Mouse (Mus musculus): ENCODE results near the gene Gpr3. TPM values are rescaled to one million over a fixed set of nuclear protein-coding genes. Genes with fewer than 3 reads are reported as not detected.

The Gpr3 gene
- total and polyA plus RNA-seq, 2 experiments from 2014 or later, result 0.15 TPM; not detected in 1

- no peak for DNase-seq (ENCODE audit: low spot score)
- Histone ChIP-seq H3K4me1 (ENCODE audit: control insufficient read depth, insufficient read depth) (peaks cover 35% of the 10 kb centered on the region; the same call in 1 of the 2 replicates), H3K9ac (replicated peaks; ENCODE audit: low read depth, low read length) (0 out of 2 replicates have a peak overlapping the region, but pooled peaks have one; percentile 13)
Measured at GRCm38 (mm10) chr4:133198337-133199180, 13.8 kb downstream of the Gpr3 start.

GRCm38 (mm10) chr4:133197801-133198286, 14.5 kb downstream of the Gpr3 start:
- TF ChIP-seq EP300 (IDR thresholded peaks at IDR 0.05; ENCODE audit: low read depth) (no peak), CTCF (IDR thresholded peaks at IDR 0.05; ENCODE audit: low read depth) (no peak)
- H3K27me3 ChIP-seq (ENCODE audit: control insufficient read depth, insufficient read depth, low read length), result no peaks in the 10 kb centered on the region
- no peak overlapping the region for H3K4me3 ChIP-seq (ENCODE audit: low read depth, low read length)
- no peak overlapping the region for H3K4me2 ChIP-seq (ENCODE audit: low read depth, low read length)
- H3K27ac ChIP-seq (ENCODE audit: low read depth), result peak overlapping the region; percentile 62
- H3K9ac ChIP-seq (replicated peaks; ENCODE audit: low read depth, low read length), result no peak overlapping the region
- no peaks in the 10 kb centered on the region for H3K9me3 ChIP-seq (replicated peaks; ENCODE audit: control insufficient read depth, low read length)
- WGBS, result 47% methylated on average over 13 of the region's 13 CpGs
- peaks cover 41% of the 10 kb centered on the region for H3K36me3 ChIP-seq (replicated peaks; ENCODE audit: control insufficient read depth, insufficient read depth, low read length)
- ATAC-seq (ENCODE audit: insufficient read depth, low read depth) (no peak), DNase-seq (ENCODE audit: low spot score) (no peak)
- peaks cover 35% of the 10 kb centered on the region; the same call in 1 of the 2 replicates for H3K4me1 ChIP-seq (ENCODE audit: control insufficient read depth, insufficient read depth)

More at GRCm38 (mm10) chr4:133198337-133199180, 13.8 kb downstream of the Gpr3 start:
- WGBS, result 34% methylated on average over 19 of the region's 19 CpGs
- Histone ChIP-seq H3K9me3 (replicated peaks; ENCODE audit: control insufficient read depth, low read length) (no peaks in the 10 kb centered on the region), H3K27me3 (ENCODE audit: control insufficient read depth, insufficient read depth, low read length) (no peaks in the 10 kb centered on the region), H3K4me3 (ENCODE audit: low read depth, low read length) (no peak overlapping the region), H3K27ac (ENCODE audit: low read depth) (peak overlapping the region; percentile 62), H3K36me3 (replicated peaks; ENCODE audit: control insufficient read depth, insufficient read depth, low read length) (peaks cover 34% of the 10 kb centered on the region), H3K4me2 (ENCODE audit: low read depth, low read length) (no peak overlapping the region)
- TF ChIP-seq CTCF (IDR thresholded peaks at IDR 0.05; ENCODE audit: low read depth), result no peak
- no peak for TF ChIP-seq EP300 (IDR thresholded peaks at IDR 0.05; ENCODE audit: low read depth)
- ATAC-seq (ENCODE audit: insufficient read depth, low read depth), result peak; percentile 14

DNA sequence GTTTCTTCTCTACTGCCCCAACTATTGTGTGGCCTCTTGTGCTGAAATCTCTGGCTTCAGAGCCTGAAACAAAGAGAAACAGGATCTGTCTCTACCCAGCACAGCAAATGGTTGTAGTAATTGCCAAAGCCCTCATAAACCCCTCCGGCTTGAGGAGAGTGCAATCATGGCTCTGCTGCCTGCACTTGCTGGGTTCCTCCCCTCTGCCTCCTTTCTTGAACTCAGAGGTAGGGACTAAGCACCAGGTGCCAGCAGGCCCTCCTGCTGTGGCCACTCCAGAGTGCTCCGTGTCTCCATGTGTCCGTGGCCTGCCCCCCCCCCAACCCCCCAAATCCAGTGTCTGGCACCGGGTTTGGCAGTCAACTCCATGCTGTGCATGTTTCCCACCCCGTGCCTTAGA, 15.0 kb downstream of the Gpr3 start:
- no peaks in the 10 kb centered on the region for H3K27me3 ChIP-seq (ENCODE audit: control insufficient read depth, insufficient read depth, low read length)
- peaks cover 46% of the 10 kb centered on the region for H3K36me3 ChIP-seq (replicated peaks; ENCODE audit: control insufficient read depth, insufficient read depth, low read length)
- no peak overlapping the region for H3K9ac ChIP-seq (replicated peaks; ENCODE audit: low read depth, low read length)
- TF ChIP-seq CTCF (IDR thresholded peaks at IDR 0.05; ENCODE audit: low read depth), result no peak
- TF ChIP-seq EP300 (IDR thresholded peaks at IDR 0.05; ENCODE audit: low read depth), result no peak
- H3K4me2 ChIP-seq (ENCODE audit: low read depth, low read length), result no peak overlapping the region
- ATAC-seq (ENCODE audit: insufficient read depth, low read depth), result no peak
- peak overlapping the region; percentile 62 for H3K27ac ChIP-seq (ENCODE audit: low read depth)
- H3K4me3 ChIP-seq (ENCODE audit: low read depth, low read length), result no peak overlapping the region
- H3K9me3 ChIP-seq (replicated peaks; ENCODE audit: control insufficient read depth, low read length), result no peaks in the 10 kb centered on the region
- DNase-seq (ENCODE audit: low spot score), result no peak
- WGBS, result 34% methylated on average over 5 of the region's 5 CpGs
- peaks cover 35% of the 10 kb centered on the region; the same call in 1 of the 2 replicates for H3K4me1 ChIP-seq (ENCODE audit: control insufficient read depth, insufficient read depth)

DNA sequence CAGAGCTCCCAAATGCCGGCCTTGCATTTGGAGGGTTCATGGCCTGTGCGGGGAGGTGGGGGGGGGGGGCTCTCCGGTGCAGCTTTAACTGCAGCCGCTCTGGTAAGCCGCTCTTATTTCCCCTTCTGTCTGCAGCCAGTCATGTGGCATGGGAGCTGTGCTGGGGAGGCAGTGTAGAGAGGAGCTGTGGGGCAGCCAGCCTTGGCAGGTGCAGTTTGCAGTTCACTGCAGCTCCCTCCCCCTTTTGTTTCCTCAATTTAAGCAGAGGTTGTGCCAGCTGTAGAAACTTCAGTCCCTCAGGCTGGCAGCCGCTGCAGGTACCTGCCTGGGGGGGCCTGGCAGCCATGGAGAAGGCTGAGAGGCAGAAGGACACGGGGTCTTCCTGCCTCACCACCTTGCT, 15.5 kb downstream of the Gpr3 start:
- no peak overlapping the region for H3K9ac ChIP-seq (replicated peaks; ENCODE audit: low read depth, low read length)
- TF ChIP-seq EP300 (IDR thresholded peaks at IDR 0.05; ENCODE audit: low read depth) (no peak), CTCF (IDR thresholded peaks at IDR 0.05; ENCODE audit: low read depth) (no peak)
- ATAC-seq (ENCODE audit: insufficient read depth, low read depth), result no peak
- H3K4me1 ChIP-seq (ENCODE audit: control insufficient read depth, insufficient read depth), result peaks cover 35% of the 10 kb centered on the region; the same call in 1 of the 2 replicates
- H3K27me3 ChIP-seq (ENCODE audit: control insufficient read depth, insufficient read depth, low read length), result no peaks in the 10 kb centered on the region
- WGBS, result 33% methylated on average over 7 of the region's 7 CpGs
- no peaks in the 10 kb centered on the region for H3K9me3 ChIP-seq (replicated peaks; ENCODE audit: control insufficient read depth, low read length)
- no peak for DNase-seq (ENCODE audit: low spot score)
- H3K36me3 ChIP-seq (replicated peaks; ENCODE audit: control insufficient read depth, insufficient read depth, low read length), result peaks cover 51% of the 10 kb centered on the region
- no peak overlapping the region for H3K4me2 ChIP-seq (ENCODE audit: low read depth, low read length)
- no peak overlapping the region for H3K4me3 ChIP-seq (ENCODE audit: low read depth, low read length)
- no peak overlapping the region for H3K27ac ChIP-seq (ENCODE audit: low read depth)

GRCm38 (mm10) chr4:133196136-133196535, 16.2 kb downstream of the Gpr3 start:
- no peak for TF ChIP-seq EP300 (IDR thresholded peaks at IDR 0.05; ENCODE audit: low read depth)
- TF ChIP-seq CTCF (IDR thresholded peaks at IDR 0.05; ENCODE audit: low read depth), result no peak
- 64% methylated on average over 2 of the region's 2 CpGs for WGBS
- peaks cover 58% of the 10 kb centered on the region for H3K36me3 ChIP-seq (replicated peaks; ENCODE audit: control insufficient read depth, insufficient read depth, low read length)

More at GRCm38 (mm10) chr4:133196136-133196535, 16.2 kb downstream of the Gpr3 start:
- Histone ChIP-seq H3K27ac (ENCODE audit: low read depth) (no peak overlapping the region), H3K9ac (replicated peaks; ENCODE audit: low read depth, low read length) (no peak overlapping the region), H3K27me3 (ENCODE audit: control insufficient read depth, insufficient read depth, low read length) (no peaks in the 10 kb centered on the region), H3K4me3 (ENCODE audit: low read depth, low read length) (no peak overlapping the region), H3K4me1 (ENCODE audit: control insufficient read depth, insufficient read depth) (peaks cover 32% of the 10 kb centered on the region; the same call in 1 of the 2 replicates), H3K9me3 (replicated peaks; ENCODE audit: control insufficient read depth, low read length) (no peaks in the 10 kb centered on the region), H3K4me2 (ENCODE audit: low read depth, low read length) (no peak overlapping the region)
- DNase-seq (ENCODE audit: low spot score) (no peak), ATAC-seq (ENCODE audit: insufficient read depth, low read depth) (no peak)
